Mouse (Mus musculus): ENCODE results near the gene Chchd6.

- TF ChIP-seq POLR2A (IDR thresholded peaks at IDR 0.05; ENCODE audit: low read depth, low read length) = no peak
- no peak for TF ChIP-seq CTCF (IDR thresholded peaks at IDR 0.05; ENCODE audit: extremely low read depth, insufficient read length, insufficient replicate concordance, low read depth, low read length)
Measured at GRCm38 (mm10) chr6:89378264-89378663, 217.2 kb downstream of the Chchd6 start.
